Mouse (Mus musculus) B cell, adult 2 months (primary cell): ENCODE measurements around the gene Il3.

Experiments
- DNase-seq, 2 experiments: peaks; one replicate each; pipeline ENCODE4 v3.0.0; 2022

The Il3 gene

DNA sequence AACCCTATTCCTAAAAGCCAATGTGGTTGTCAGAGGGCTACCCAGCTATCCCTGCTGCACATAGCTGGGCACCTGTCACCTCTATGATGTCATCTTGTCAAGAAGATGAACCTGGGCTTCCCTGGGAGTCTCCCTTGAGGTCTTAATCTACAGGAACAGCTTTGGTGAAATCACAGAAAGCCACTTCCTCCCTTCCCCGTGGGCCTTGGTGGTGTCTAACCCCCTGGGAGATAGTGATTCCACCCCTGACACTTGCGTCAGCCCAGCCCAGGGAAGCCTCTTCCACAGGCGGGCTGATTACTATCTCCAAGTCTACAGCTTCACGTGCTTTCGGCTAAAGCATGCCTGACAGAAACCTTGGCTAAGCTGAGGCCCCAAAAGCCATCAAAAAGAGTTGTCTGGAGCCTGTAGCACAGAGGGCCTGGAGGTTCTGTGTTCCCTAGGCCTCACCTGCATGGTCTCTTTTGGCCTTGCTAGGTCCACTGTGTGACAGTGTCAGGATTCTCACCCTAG lies 4.4 kb upstream of the Il3 start:
- no peak for DNase-seq

DNA sequence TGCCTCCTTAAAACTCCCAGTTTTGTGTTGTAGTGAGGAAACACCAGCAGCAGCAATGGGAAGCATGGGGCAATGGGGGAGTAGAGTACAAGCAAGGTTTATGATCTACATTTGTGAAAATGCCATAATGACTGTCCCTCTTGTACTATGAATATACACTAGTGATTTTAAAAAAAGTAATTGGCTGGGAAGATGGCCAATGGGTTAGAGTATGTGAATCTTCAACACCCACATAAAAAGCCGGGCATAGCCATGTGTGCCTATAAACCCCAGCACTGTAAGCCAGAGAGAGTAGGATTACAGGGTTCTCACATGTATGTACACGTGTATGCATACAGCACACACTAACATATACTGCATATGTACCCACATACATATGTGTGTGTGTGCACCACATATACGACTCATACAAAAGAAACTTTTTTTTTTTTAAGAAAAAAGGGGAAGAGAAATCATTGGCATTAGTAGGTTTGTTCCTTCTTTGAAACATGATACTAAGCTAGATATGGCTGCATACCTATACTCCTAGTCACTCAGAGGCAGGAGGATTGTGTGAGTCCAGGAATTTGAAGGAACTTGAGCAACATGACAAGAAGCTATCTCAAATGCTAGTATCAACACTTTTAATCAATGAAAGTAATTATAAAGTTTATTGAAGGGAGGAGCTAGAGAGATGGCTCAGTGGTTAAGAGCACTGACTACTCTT lies 2.3 kb upstream of the Il3 start:
- no peak for DNase-seq

- peak; percentile 70 to 76 for DNase-seq
Measured at GRCm38 (mm10) chr11:54264542-54264941, 2.5 kb downstream of the Il3 start.

DNA sequence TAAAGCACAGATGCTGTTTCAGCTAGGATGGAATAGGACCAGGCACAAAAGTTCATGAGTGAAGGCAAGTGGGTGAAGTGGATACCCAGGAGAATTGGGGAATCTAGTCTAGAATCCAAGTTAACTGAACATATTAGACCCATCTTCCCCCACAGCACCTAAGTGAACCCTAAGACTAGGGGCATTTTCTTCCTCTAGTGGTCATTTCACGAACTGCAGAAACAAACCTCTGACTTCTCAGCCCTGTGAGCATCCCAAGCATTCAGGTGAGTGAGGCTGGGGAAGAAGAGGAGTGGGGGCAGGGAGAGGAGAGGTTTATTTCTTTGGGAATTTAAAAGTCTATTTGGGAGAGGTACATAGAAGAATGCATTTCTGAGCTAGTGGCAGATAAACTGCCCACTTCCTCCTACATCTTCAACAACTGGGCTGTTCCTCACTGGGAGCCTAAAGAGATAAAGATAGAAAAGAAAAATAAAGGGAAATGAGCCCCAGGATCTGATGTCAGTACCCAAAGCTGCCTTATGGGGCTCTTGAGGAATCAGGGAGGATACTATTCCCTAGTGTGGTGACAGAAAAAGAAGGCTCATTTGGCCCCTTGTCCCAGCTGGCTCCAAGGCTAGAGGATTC lies 3.6 kb downstream of the Il3 start:
- peak in 1 of 2 experiments; percentile 19 for DNase-seq

DNA sequence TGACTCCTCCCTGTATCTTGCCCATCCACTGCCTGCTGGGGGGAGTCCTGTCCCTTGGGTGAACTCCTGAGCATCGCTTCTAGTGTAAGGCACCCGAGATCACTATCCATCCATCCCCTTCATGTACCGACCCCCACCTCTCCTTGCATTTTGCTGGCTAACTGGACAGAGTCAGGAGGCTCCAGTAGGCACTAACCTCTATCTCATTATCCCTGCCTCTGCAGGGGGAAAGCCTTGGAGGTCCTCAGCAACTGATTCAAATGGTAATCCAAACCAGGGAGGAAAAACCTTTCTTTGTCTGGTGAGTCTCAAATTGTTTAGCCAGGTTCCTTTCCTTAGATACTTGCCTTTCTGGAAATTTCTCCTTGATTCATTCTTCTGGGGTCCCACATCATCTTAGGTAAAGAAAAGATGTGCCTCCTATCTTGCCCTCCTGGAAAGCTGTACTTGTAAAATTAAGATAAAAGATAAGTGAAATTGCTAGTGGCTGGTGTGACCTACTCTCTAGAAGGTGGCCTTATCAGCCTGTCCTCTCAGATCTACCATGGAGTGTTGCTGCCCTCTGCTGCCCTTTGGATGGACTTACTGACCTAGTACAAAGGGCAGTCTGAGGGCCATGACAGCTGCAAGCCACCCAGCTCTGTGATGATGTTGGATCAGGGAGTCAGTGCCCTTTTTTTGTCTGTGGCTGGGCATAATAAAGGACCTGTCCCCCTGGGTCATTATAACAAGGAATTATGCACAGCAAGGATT lies 10.3 kb downstream of the Il3 start:
- peak; percentile 83 to 84 for DNase-seq

- DNase-seq, result peak; percentile 6 to 19
Measured at GRCm38 (mm10) chr11:54254114-54254513, 13.0 kb downstream of the Il3 start.

DNA sequence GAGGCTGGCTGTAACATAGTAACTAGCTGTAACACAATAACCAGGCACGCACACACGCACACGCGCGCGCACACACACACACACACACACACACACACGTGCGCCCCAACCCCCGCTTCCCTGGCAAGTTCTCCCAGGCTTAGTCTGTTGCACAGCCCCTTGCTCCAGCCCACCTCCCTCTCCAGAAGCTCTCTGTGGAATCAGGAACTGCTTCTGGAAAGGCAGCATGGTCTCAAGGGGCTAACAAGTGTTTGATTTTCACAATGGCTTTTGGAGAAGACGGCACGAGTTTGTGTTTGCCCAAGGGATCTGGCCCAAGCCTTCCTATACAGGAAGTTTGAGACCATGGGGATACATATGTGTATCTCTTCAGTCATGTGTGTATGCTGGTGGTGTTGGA lies 16.5 kb downstream of the Il3 start:
- no peak for DNase-seq

DNA sequence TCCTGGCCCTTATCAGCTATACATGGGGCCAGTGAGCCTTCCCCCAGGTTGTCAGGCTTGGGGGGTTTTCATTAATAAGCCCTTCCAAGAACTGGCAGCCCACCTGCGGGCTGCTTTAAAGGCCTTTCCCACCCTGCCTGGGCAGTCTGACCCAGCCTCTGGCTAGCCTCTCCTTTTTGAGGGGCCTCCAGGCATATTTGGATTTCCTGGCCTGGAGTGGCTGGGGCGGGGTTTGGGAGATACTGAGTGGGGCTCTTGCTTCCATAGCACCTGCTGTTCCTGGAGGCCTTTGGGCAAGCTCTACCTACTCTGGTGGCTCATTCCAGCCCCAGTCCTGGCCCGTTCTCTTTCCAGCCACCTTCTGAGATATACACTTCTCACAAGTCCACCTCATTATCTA lies 17.3 kb downstream of the Il3 start:
- DNase-seq, result no peak

DNA sequence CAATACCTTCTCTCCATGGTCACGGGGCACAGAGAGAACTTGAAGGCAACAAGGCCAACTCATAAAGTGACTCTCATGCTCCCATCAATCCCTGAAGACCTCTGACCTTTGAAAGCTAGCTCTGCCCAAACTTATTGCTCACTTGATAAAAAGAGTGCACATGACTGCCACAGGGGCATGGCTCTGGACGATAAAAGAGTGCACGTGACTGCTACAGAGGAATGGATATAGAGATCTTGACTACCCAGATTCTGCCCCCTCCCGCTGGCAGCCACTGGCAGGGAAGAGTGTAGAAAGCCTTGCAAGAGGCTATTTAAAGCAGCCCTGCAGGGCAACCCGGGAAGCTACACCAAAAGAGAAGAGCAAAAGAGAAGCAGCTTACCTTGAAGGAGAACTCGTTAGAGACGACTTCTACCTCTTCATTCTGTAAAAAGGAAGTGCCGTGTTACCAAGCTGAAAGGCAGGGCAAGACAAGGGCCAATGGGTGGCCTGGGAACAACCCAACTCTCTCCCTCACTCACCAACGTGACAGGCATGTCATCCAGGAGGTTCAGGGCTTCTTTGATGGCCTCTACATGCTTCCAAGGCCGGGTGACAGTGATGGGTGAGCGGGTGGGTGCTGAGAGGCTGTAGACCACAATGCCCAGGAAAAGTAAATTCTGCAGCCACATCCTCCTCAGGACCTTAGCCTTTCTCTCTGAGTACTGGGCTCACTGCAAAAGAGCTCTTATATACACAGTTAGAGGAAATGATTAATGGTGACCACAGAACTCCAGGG lies 17.9 kb downstream of the Il3 start, which contains the start of gene Csf2:
Gene Csf2, minus strand, starts transcription at position 728 of the 778 bp plus-strand sequence.
- no peak for DNase-seq

GRCm38 (mm10) chr11:54247251-54247950 lies 19.7 kb downstream of the Il3 start:
- DNase-seq, result no peak

- no peak for DNase-seq
Measured at GRCm38 (mm10) chr11:54244465-54244864, 22.6 kb downstream of the Il3 start.

- DNase-seq, result no peak
Measured at GRCm38 (mm10) chr11:54242494-54242893, 24.6 kb downstream of the Il3 start.

DNA sequence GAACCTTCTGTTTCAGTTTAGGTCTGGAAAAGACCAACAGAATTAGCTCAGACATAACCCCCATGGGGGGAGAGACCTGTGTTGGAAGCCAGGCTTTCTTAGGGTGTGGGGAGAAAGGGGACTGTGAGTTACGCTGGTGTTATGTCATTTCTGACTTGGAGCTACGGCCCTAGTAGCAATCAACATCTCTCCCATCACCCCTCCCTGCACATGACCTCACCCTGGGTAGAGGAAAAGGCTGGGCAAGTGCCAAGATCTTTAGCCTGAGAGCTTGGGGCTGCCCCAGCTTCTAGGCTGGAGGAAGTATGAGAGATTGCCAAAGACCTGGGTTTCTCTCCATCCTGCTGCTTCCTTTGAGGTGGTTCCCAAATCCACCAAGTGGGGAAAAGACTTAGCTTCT lies 30.1 kb downstream of the Il3 start:
- no peak for DNase-seq

GRCm38 (mm10) chr11:54227478-54227877 lies 39.6 kb downstream of the Il3 start:
- no peak for DNase-seq

DNA sequence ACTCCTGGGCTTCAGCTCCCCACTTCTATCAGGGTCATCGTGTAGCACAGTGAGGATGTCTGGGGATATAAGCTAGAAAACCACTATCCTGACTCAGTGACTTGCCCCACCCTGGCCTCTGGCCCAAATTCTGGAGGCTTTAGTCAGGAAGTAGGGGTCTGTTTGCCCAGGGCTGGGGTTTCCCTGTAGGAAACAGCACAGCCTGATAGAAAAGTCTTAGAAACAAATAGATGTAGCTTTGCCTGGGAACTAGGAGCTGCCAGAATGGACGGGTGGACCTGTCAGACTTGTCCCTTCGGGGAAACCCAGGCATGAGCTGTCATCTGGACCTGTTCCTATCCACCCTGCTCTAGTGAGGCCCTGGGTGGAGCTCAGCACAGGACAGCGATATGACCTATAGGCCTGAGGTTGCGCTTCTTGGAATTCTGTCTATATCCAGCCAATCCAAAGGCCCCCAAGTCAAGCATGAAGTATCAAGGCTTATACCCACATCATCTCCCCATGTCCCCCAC lies 42.5 kb downstream of the Il3 start:
- DNase-seq, result no peak

- DNase-seq, result no peak
Measured at GRCm38 (mm10) chr11:54223637-54224474, 43.2 kb downstream of the Il3 start.

DNA sequence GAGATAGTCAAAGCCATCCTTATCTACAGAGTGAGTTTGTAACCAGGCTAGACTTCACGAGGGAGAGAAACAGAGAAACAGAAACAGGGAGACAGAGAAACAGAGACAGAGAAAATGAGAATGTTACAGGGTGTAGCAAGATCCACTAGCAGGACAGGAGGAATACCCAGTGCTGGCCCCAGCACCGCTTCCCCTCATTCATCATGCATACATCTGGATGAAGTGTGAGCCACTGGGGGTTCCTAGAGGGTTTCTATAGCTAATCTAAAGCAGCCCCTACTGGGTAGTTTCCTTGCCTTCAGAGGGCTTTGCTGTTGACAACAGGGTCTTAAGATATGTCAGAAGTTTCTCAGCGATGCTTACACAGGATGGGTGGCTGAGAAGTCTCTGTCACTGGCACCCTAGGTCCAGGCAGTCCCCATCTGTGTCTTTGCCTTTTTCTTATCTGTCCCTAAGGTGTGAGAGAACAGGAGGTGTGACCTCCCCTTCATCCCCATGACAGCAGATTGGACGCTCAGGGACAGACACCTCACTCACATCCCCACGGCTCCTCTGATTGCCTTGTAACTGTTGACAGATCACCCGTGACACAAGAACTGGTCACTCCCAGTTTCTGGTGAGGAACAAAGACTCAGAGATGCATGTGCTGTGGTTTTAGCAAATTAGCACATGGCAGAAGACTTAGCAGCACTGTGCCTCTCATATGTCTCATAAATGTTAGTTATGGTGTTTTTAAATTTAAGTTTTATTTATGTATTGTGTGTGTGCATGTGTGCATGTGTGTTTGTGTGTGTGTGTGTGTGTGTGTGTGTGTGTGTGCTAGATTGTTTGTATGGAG lies 47.0 kb downstream of the Il3 start:
- DNase-seq, result no peak

GRCm38 (mm10) chr11:54219191-54219590 lies 47.9 kb downstream of the Il3 start:
- DNase-seq, result no peak

DNA sequence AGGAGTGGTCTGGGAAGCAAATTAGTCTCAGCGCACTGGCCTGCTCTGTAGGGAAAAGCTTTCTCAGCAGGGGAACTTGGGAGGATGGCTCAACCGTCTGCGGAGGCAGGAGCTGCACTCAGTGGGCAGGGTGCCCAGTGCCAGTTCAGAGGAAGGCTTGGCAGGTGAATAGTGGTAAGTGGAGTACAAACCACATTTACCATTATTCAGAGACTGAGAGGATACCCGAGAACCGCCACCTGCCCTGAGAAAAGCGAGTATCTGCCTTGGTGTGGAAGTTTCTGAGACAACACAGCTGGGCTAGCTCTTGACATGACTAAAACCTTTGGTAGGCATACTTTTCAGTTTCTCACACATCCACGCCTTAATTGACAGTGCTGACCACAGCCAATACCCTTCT lies 49.7 kb downstream of the Il3 start:
- DNase-seq, result no peak

DNA sequence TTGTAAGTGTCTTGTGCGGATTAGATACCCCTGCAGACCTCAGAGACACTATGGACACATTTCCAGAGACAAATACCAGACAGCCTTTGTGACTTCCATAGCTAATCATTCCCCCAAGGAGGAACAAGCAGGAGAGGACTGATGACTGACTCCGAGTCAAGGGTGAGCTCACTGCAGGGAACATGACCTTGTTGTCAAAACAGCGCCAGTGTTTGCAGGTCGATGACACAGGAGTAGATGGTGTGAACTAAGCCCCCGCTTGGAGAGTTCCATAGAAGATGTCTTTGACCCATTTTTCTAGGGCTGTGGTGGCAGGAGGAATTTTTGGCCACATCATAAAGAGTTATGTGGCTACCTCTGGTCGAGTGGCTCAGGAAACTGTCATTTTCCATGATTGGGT lies 51.0 kb downstream of the Il3 start:
- no peak for DNase-seq
